Mouse (Mus musculus) spleen, postnatal 14 days (tissue): ENCODE measurements around the gene Maml3.

Experiments used
- DNase-seq, 2 experiments: peaks; one replicate each; pipeline ENCODE4 v3.0.0; 2021 to 2022; ENCODE audit warnings: low spot score in 2 of 2

Maml3 gene

GRCm38 (mm10) chr3:51748436-51749376 lies 356.2 kb downstream of the Maml3 start:
- DNase-seq: no peak

- no peak for DNase-seq
Observed at GRCm38 (mm10) chr3:51746816-51747215, 358.1 kb downstream of the Maml3 start.

DNA sequence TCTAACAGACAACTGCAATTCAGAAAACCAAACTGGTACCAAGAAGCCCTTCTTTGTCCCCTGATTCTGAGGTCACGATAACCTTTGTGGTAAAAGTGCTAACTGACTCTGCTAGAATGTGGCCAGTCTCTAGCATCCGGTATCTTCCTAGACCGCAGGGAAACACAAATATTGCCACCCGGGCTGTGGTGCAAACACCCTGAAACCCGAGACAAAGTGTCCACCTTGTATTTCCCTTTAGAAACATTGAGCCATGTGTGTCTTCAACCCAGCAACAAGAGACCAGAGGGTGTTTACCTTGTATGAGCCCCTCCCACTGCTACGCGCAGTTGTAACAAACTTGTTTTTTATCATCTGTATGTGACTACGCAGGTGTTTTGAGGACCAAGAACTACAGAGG lies 359.7 kb downstream of the Maml3 start:
- no peak for DNase-seq

GRCm38 (mm10) chr3:51744339-51744759 lies 360.5 kb downstream of the Maml3 start:
- no peak for DNase-seq

GRCm38 (mm10) chr3:51742405-51742804 lies 362.5 kb downstream of the Maml3 start:
- no peak for DNase-seq

DNA sequence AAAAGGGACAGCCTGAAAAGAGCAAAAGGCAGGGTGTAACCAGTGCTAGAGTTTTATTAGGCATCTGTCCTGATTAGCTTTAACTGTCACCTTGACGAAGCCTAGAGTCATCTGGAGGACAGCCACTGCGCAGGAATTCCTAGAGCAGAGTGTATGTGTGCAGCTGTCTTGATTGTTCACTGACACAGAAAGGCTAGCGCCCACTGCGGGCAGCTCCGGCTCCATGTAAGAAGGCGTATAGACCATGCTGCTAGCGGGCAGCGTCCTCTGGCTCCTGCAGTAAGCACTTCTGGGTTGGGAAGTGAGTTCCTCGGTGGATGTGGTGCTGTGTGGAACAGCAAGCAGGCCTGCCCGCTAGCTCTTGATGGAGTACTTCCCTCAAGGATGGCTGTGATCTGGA lies 363.1 kb downstream of the Maml3 start:
- no peak for DNase-seq

DNA sequence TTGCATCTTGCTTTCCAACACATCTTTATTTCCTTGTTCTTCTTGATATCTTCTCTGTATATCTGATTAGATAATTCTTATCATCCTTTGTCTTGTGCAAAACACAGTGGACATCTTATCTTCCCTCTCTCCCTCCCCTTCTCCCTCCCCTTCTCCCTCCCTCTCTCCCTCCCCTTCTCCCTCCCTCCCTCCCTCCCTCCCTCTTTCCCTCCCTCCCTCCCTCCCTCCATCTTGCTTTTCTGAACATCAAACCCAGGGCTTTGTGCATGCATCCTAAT lies 365.1 kb downstream of the Maml3 start:
- DNase-seq: no peak

DNA sequence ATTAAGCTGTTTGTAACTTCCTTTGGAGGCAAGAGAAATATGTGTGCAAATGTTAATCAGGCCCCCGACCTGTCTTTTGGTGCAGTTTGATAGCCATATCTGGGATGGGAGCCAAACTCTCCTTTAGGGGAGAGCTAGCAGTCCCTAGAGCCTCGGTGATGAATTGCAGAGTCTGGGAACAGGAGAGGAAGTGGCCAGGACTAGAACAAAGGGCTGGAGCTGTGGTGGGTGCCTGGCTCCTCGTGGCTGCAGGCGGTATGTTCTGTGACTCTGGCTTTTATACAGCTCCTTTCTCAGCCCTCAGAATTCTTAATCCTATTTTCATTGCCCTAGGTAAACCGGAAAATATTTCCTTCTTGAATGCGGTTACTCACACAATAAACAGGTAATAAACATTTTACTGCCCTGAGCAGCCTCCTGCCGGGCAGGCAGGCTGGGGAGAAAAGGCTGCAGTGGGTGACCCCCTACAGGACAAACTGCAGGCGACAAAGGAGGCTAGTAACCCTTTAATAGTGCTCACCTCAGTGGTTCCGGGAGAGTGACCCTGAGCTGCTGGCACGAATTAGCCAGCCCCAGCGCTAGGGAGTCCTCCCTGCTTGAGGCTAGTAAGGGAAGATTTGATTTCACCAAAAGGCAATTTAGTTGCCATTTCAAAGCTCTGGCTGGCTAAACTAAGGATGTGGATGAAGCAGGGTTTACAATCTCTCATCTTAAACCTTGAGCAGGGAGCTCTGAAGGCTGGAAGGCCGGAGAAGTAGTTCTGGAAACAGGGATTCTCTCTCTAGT lies 365.6 kb downstream of the Maml3 start:
- no peak for DNase-seq

- no peak for DNase-seq
Observed at GRCm38 (mm10) chr3:51733685-51734084, 371.2 kb downstream of the Maml3 start.

DNA sequence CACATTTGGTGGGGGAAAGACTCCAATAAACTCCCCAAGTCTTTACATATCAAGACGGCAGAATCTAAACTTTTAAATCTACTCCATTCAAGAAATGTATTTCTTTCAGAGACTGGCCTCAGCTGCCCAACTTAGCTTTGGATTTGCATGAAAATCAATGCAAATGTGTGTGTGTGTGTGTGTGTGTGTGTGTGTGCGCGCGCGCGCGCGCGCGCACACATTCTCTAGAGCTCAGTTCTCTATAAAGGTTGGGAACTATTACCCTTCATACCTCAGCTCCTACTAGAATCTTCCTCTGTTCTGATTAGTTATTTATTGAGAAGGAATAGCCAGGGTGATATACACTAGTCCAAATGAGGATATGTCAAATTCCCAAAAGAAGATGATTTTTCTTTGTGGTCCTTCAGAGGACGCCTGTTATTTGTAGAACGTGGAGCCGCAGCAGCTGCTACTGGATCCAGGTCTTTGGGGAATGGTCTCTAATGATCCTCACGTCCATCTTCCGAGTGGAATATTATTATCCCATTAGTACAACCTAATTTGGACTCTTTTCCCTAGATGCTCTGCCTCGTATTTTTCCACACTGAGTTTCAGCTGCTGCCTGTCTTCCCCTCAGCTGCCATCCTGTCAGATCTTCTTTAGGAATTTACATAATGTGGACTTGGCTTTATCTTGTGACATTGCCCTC lies 372.8 kb downstream of the Maml3 start:
- no peak for DNase-seq

DNA sequence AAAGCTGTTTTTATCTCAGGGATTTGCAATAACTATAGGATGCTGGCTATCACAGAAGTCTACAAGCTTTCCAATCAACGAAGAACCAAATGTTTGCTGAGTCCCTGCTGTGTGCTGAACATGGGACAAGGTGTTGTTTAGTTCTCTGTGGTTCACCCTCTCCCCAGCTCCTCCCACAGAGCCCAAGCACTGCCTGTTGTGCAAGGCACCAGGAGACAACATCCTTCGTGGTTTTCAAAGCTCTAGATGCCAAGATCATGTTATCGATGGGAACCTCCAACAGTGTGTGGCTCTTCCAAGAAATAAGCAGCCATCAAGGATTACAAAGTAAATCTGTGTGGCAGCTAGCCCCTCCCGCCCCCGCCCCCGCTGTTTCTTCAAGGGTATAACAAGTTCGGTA lies 374.2 kb downstream of the Maml3 start:
- no peak for DNase-seq

DNA sequence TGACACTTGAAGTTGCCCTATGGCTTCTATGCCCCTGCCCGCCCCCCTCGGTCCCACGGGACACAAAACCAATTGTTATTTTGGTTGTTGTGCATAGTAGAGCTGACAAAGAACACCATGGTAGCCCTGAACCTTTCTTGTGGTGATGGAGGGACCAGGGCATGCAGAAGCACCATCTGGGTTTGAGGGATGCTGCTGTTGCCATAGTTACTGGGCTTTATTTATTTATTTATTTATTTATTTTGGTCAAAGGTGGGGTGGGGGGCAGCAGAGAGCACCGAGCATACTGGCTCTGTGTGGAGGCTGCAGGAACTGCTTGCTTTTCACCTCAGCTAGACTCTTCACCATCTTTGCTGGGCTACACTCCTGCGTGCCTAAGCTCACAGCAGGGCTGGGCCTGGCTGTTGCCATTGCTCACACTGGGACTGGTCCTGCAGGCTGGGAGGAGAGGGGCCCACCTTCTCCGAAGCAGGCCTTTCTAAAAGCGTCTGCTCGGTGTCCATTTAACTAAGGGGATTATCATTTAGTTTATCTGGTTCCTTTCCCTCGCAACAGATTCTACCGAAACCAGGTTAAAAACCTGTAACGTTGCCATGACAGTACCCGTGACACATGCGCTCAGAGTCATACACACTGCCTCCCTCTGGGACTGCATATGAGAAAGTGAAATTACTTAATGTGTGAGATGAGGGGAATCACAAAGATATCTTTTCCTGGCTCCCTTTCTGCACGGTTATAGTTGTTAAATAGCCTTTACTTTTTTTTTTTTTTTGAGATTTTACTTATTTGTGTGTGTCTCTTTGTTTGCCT lies 375.6 kb downstream of the Maml3 start:
- DNase-seq: no peak

DNA sequence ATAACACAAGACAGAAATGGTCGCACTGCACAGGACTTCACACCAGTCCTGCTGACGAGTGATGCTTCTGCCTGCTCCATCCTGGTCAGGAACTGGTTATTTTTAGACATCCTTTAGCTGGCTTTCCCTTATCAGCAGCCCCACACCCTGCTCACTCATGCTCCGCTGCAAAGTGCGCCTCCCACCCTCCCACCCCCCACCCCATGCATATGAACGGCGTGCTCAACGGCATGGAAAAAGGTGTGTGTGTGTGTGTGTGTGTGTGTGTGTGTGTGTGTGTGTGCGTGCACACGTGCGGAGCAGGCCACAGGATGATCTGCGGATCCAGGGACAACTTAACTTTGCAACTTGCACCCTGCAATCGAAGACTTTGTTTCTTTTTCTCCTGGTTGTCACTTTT lies 376.4 kb downstream of the Maml3 start:
- DNase-seq: no peak

- no peak for DNase-seq
Observed at GRCm38 (mm10) chr3:51727968-51728367, 376.9 kb downstream of the Maml3 start.

DNA sequence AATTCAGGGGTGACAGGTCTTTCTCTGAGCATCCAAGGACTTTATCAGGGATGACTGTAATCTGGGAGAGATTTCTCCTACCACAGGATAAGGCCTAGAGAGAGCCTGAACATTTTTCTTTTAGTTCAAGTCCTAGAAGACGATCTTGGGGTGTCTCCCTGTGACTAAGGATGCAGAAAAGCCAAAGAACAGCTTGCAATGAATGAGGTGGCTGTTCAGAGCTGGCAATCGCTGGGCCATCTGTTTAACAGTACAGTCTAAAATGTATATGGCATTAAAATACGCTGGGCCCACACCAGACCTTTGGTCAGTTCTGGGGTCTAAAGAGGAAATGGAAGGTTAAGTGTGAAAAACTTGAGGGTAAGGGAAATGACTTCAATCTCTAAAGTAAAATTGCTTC lies 377.4 kb downstream of the Maml3 start:
- DNase-seq: no peak

DNA sequence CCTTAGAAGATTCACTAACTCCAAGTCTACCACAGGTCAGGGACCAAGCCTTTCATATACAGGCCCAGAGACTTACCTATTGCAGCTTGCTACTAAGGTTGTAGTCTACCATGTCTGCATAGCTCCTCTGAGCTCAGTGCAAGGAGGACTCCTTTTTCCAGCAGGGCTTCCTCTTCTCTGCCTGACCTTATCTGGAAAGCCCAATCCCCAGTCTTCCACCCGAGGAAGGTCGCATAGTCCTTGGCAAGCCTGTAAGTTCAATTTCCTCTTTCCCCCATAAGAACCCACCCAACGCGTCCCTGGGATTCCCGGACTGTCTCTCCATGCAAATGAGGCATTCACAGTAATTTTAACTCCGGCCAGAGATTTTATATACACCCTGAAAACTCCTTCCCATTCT lies 378.6 kb downstream of the Maml3 start:
- DNase-seq: no peak

GRCm38 (mm10) chr3:51719982-51720381 lies 384.9 kb downstream of the Maml3 start:
- DNase-seq: no peak

DNA sequence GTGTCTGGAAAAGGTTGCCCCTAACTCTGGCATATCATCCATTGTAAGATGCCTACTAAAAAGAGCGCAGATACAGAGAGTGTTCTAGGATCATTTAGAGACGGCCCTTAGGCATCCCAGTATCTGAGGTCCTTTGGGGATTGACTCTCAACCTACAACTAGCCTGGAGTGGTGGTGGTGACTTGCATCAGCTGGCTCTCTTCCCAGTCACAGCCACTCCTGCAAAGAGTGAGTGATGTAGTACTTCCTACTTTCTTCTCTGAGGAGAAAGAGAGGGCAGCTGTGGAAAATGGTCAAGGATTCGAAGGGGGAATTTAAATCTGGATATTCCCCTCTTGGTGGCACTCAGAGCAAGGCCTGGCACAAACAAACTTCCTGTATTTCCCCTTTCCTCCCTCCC lies 385.5 kb downstream of the Maml3 start:
- no peak for DNase-seq

GRCm38 (mm10) chr3:51717909-51718308 lies 387.0 kb downstream of the Maml3 start:
- no peak for DNase-seq

GRCm38 (mm10) chr3:51717455-51717854 lies 387.4 kb downstream of the Maml3 start:
- no peak for DNase-seq

GRCm38 (mm10) chr3:51714469-51714868 lies 390.4 kb downstream of the Maml3 start:
- DNase-seq: no peak

DNA sequence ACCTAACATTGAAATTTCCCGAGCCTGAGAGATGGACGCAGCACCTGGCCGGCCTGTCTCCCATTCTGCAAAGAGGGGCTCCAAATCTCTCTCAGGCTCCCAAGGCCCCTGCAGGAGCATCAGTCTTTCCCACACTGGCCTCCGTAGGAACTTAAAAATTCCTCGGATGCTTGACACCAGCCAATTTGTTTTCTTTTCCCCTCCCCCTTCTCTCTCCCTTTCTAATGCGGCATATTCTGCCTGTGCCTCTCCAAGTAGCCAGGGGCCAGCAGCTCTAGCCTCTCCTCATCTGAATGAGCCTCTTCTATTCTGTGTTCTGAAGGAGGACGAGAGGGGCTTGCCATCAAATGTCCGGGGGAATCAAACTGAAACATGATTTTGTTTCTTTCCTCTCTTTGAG lies 391.6 kb downstream of the Maml3 start:
- no peak for DNase-seq
